Mouse (Mus musculus) ES-E14 (cell line): ENCODE measurements around the gene Slit3.

ENCODE experiments used
- CHD2 ChIP-seq: IDR thresholded peaks from 2 replicates; pipeline ENCODE4 v1.6.1; 2014; ENCODE audit warnings: mild to moderate bottlenecking, low read depth, low read length, inconsistent platforms
- HCFC1 ChIP-seq: IDR thresholded peaks from 2 replicates; pipeline ENCODE4 v1.6.1; 2012; ENCODE audit warnings: low read length, inconsistent platforms, borderline replicate concordance; ENCODE audit not compliant: insufficient read depth
- MAFK ChIP-seq: IDR thresholded peaks from 2 replicates; pipeline ENCODE4 v1.6.1; 2014; ENCODE audit warnings: mild to moderate bottlenecking, low read depth, low read length, inconsistent platforms; ENCODE audit not compliant: insufficient read depth
- ZNF384 ChIP-seq: IDR thresholded peaks from 2 replicates; pipeline ENCODE4 v1.6.1; 2012; ENCODE audit warnings: low read depth, low read length, inconsistent platforms

DNA sequence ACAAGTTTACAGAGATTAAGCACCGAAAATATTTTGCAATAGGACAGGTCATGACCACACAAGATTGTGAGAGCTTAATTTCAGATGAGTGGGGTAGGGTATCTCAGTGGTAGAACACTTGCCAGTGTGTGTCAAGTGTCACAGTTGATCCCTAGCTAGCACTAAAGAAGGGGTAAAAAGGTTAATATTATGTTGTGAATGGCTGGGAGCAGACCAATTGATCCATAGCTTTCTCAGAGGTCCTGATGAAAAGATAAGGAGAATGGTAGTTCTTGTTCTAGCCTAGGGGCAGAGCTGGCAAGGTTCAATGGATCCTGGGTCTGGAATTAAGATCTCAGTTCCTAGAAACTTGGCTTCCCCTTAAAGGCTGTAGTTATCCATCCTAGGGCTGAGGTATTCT is 597.9 kb downstream of the Slit3 start:
- TF ChIP-seq HCFC1 (no peak), ZNF384 (no peak), MAFK (no peak), CHD2 (no peak)
